Mouse (Mus musculus): ENCODE measurements around the gene Tmco1.
A peak's percentile ranks its signal among the peaks of the same experiment; 100 is the strongest.

The Tmco1 gene

DNA sequence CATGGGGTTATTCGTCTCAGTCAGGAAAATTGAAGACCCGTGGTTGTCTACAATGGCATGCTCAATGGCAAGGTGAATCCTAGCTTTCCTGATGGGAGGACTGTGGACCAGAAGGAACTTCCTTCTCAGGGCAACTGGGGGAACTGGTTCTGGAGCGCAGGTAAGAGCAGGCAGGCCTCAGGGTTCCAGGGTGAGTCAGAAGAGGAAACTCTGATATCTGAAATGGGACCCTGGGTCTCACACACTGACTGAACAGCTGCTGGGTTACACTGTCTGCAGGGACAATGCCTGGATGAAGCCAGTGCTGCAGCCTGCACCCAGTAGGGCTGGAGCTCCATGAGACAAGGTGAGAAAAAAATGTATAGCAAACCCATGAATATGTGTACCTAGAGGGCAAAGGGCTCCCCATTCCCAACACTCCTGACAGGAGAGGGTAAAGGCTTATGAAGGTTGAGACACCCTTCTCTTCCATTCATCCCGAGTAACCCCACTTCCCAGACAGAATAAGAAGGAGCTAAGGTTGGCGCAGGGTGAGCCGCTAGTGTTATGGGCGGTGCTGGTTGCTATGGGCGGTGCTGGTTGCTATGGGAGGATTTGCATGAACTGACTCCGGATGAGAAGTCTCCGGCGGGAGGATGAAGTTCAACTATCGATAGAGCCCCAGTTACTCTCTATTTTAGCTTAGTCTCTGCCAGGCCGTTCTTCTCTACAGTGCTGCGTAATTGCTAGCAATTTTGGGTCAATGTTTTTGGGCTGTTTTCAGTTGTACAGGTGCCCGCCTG, 66.0 kb downstream of the Tmco1 start:
- DNase-seq (ENCODE audit: low spot score), result peak; percentile 53

DNA sequence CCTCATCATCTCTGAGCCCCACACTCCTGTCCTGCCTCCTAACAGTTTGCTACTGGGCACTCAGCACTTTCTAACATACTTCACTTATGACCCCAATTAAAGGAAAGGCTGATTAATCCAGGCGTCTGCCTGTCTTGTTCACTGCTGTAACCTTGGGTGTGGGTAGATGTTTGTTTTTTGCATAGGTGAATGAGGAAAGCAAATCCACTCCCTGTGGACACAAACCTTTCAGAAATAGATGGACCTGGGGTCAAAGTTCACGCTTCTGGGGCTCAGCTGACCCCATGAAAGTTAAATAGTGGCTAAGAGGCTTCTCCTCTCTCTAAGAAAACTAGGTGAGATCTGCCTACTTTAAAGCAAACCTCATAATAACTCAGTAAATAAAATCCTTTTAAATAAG, 66.8 kb downstream of the Tmco1 start:
- DNase-seq (ENCODE audit: low spot score), result no peak

DNA sequence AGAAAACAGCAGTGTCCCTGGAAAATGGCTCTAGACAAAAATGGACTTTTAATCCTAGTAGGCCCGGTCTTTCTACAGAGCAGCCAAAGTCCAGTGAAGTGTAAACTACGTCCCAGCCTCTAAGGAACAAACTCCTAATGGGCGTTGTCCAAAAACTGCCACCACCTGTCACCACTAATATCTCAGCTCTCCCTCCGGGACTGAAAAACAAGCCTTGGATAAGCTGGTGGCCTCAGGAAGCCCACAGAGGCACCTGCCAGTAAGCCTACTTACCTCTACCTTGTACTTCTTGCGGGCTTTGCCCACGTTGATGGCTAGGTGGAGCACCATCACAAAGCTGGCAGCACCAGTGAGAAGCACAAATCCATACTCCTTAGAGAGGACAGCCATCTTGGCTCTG, 69.8 kb downstream of the Tmco1 start:
- DNase-seq (ENCODE audit: low spot score), result no peak

DNA sequence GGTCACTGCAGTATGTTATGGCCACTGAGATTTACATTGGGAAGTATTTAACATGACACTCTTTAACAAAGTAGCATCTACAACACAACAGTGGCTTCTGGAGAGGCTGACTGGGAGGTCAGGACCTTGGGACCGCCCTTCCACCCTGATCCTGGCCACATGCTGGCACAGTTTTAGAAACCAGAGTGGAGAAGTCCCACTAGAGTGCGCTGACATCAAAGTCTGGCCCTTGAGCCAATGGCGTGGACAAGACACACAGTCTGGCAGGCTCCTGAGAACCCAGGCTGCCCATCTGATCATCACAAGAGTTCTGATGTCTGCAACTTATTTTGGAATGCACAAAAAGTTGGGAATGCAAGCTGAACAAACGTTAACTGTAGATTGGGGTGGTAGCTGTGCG, 71.6 kb downstream of the Tmco1 start:
- DNase-seq (ENCODE audit: low spot score), result no peak

- no peak for DNase-seq (ENCODE audit: low spot score)
Observed at GRCm38 (mm10) chr1:167380223-167380622, 72.0 kb downstream of the Tmco1 start.

DNA sequence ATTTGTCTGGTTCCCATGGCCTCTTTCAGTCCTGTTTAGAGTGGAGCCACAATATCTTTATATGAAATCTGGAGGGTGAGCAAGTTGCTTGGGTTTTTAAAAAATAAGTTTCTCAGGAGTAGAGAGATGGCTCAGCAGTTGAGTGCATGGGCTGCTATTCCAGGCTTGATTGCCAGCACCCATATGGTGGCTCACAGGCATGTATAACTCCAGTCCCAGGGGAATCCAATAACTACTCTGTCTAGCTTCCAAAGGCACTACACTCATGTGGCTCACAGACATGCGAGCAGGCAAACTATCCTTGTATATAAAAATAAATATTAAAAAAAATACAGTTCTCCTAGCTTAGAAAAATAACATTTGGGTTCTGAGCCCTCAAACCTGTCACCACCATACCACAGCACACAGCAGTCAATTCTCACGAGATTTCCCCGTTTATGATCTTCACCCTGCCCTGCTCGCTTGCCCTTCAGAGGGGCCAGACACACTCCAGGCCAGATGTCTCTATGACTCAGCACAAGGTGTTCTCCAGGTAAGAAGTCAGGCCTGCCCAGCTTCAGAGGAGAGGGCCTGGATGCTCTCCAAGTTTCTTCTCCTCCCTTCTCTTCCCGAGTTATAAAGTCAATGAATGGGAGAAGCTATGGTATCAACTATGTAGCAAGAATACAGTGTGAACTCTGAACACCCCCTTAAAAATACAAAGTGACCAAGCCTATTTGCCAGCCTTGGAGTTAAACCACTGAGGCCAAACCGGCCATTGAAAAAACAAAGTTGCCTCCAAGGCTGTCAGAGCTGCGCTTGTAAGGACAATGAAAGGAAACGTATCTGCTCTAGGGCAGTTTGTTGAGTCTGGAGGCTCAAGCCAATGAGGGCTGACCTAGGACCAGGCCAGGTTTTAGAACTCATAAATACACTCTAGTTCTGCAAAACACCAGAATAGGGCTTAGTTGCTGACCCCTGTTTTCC, 73.2 kb downstream of the Tmco1 start:
- DNase-seq (ENCODE audit: low spot score), result peak; percentile 6

GRCm38 (mm10) chr1:167382316-167382715, 74.1 kb downstream of the Tmco1 start:
- no peak for DNase-seq (ENCODE audit: low spot score)

GRCm38 (mm10) chr1:167382763-167383162, 74.6 kb downstream of the Tmco1 start:
- DNase-seq (ENCODE audit: low spot score), result no peak

DNA sequence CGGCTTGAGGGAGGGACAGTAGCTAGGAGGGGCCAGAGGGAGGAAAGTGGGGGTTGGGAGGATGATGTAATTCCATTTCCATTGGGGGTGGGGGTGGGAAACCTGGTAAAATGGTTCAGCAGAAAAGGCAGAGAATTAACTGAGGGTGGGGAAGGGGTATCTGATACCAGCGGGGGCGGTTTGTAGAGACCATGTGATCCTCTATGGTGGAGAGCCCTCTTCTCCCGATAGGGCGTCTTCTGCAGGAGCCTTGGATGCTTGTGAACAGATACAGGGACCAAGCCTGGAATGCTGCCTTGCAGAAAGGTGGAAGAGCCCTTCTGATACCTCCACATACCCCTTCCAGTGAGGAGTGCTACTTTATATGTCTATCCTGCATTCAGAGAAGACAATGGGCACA, 75.0 kb downstream of the Tmco1 start:
- DNase-seq (ENCODE audit: low spot score), result no peak
